Mouse (Mus musculus) embryonic facial prominence, embryonic 14.5 days (tissue): ENCODE data around the gene Tmie. TPM values are rescaled to one million over a fixed set of nuclear protein-coding genes. Genes with fewer than 3 reads are reported as not detected.

ENCODE experiments used
- ATAC-seq: fragments of 200-750 bp; cut with Nextera tagmentation; 2 replicates; pipeline ENCODE4 v1.8.0; 2017; ENCODE audit warnings: low read depth, moderate number of reproducible peaks, moderate TSS enrichment
- DNase-seq: peaks from one replicate; pipeline ENCODE4 v3.0.0-alpha.2; 2015; ENCODE audit warnings: low spot score
- H3K27ac ChIP-seq: fragments of 300-500 bp; sonication (generic); replicated peaks from 2 replicates; pipeline ENCODE4 v1.5.1; 2014; ENCODE audit warnings: low read depth, mild to moderate bottlenecking, low read length, moderate library complexity
- H3K27me3 ChIP-seq: fragments of 300-500 bp; sonication (generic); replicated peaks from 2 replicates; pipeline ENCODE4 v1.6.1; 2014; ENCODE audit warnings: low read length; ENCODE audit not compliant: control insufficient read depth, insufficient read depth
- H3K36me3 ChIP-seq: fragments of 300-500 bp; sonication (generic); 2 replicates; pipeline ENCODE4 v1.6.1; 2014; ENCODE audit warnings: low read length, mixed read lengths; ENCODE audit not compliant: control insufficient read depth, insufficient read depth
- H3K4me1 ChIP-seq: fragments of 300-500 bp; sonication (generic); 2 replicates; pipeline ENCODE4 v1.6.1; 2014; ENCODE audit warnings: antibody characterized with exemption, low read length; ENCODE audit not compliant: control insufficient read depth, insufficient read depth
- H3K4me2 ChIP-seq: fragments of 300-500 bp; sonication (generic); 2 replicates; pipeline ENCODE4 v1.6.1; 2014; ENCODE audit warnings: low read depth, mild to moderate bottlenecking, low read length, moderate library complexity, mixed read lengths
- H3K4me3 ChIP-seq: fragments of 300-500 bp; sonication (generic); 2 replicates; pipeline ENCODE4 v1.5.1; 2014; ENCODE audit warnings: low read depth, mild to moderate bottlenecking, low read length
- H3K9ac ChIP-seq: fragments of 300-500 bp; sonication (generic); 2 replicates; pipeline ENCODE4 v1.6.1; 2014; ENCODE audit warnings: low read depth, mild to moderate bottlenecking, low read length, moderate library complexity, mixed read lengths
- H3K9me3 ChIP-seq: fragments of 300-500 bp; sonication (generic); 2 replicates; pipeline ENCODE4 v1.6.1; 2016; ENCODE audit warnings: low read length; ENCODE audit not compliant: control insufficient read depth
- WGBS: fragments of 180-500 bp; shearing (Covaris S2); extraction: QIAGEN DNeasy Blood & Tissue Kit; methylation state at CpG from one replicate; pipeline ENCODE4 v1.1.7; 2014; 5-methylcytosine and 5-hydroxymethylcytosine counted together
- polyA plus RNA-seq: library from polyadenylated mRNA; unstranded; fragments of >200 nt; fragmentation: Nextera tagmentation; extraction: Ambion mirVana; gene quantifications from 2 replicates; pipeline ENCODE4 v1.2.1, GENCODE M21; 2014

The Tmie gene
- polyA plus RNA-seq, 1 experiment from 2014 or later = 1.3 TPM

- Histone ChIP-seq H3K4me2 (no peak overlapping the region), H3K9me3 (no peaks in the 10 kb centered on the region), H3K27me3 (no peaks in the 10 kb centered on the region), H3K36me3 (no peaks in the 10 kb centered on the region), H3K4me1 (no peaks in the 10 kb centered on the region), H3K9ac (no peak overlapping the region), H3K4me3 (no peak overlapping the region), H3K27ac (no peak overlapping the region)
- WGBS = 62% methylated on average over 10 of the region's 10 CpGs
- DNase-seq = no peak
- ATAC-seq = no peak
Observed at GRCm38 (mm10) chr9:110893429-110893828, 13.5 kb upstream of the Tmie start.

GRCm38 (mm10) chr9:110892552-110892951 is 12.6 kb upstream of the Tmie start:
- DNase-seq = no peak
- Histone ChIP-seq H3K4me1 (no peaks in the 10 kb centered on the region), H3K27me3 (no peaks in the 10 kb centered on the region), H3K9ac (no peak overlapping the region), H3K4me3 (no peak overlapping the region), H3K36me3 (no peaks in the 10 kb centered on the region), H3K4me2 (no peak overlapping the region), H3K27ac (no peak overlapping the region), H3K9me3 (no peaks in the 10 kb centered on the region)
- 89% methylated on average over 3 of the region's 3 CpGs for WGBS
- ATAC-seq = no peak

- Histone ChIP-seq H3K4me3 (no peak overlapping the region), H3K27ac (no peak overlapping the region), H3K4me1 (no peaks in the 10 kb centered on the region), H3K4me2 (no peak overlapping the region), H3K9me3 (no peaks in the 10 kb centered on the region), H3K9ac (no peak overlapping the region), H3K27me3 (no peaks in the 10 kb centered on the region), H3K36me3 (no peaks in the 10 kb centered on the region)
- WGBS = 77% methylated on average over 11 of the region's 12 CpGs
- DNase-seq (no peak), ATAC-seq (no peak)
Observed at GRCm38 (mm10) chr9:110891077-110891828, 11.3 kb upstream of the Tmie start.

- no peak for DNase-seq
- Histone ChIP-seq H3K4me2 (no peak overlapping the region), H3K4me3 (no peak overlapping the region), H3K4me1 (no peaks in the 10 kb centered on the region), H3K36me3 (no peaks in the 10 kb centered on the region), H3K27ac (no peak overlapping the region), H3K9me3 (no peaks in the 10 kb centered on the region), H3K9ac (no peak overlapping the region), H3K27me3 (no peaks in the 10 kb centered on the region)
- no peak for ATAC-seq
- 17% methylated on average over 11 of the region's 21 CpGs for WGBS
Observed at GRCm38 (mm10) chr9:110890026-110890783, 10.3 kb upstream of the Tmie start.

GRCm38 (mm10) chr9:110888935-110889334 is 9.0 kb upstream of the Tmie start:
- Histone ChIP-seq H3K27me3 (no peaks in the 10 kb centered on the region), H3K9me3 (no peaks in the 10 kb centered on the region), H3K4me1 (no peaks in the 10 kb centered on the region), H3K36me3 (no peaks in the 10 kb centered on the region), H3K4me3 (no peak overlapping the region), H3K4me2 (no peak overlapping the region), H3K27ac (no peak overlapping the region), H3K9ac (no peak overlapping the region)
- DNase-seq (no peak), ATAC-seq (no peak)
- 96% methylated on average over 9 of the region's 14 CpGs for WGBS

GRCm38 (mm10) chr9:110887388-110888303 is 7.7 kb upstream of the Tmie start:
- no peak overlapping the region for H3K4me3 ChIP-seq
- no peaks in the 10 kb centered on the region for H3K36me3 ChIP-seq
- no peaks in the 10 kb centered on the region for H3K4me1 ChIP-seq
- H3K4me2 ChIP-seq = no peak overlapping the region
- no peak for DNase-seq
- no peaks in the 10 kb centered on the region for H3K27me3 ChIP-seq
- 59% methylated on average over 8 of the region's 9 CpGs for WGBS
- ATAC-seq = no peak
- no peak overlapping the region for H3K9ac ChIP-seq
- no peak overlapping the region for H3K27ac ChIP-seq
- no peaks in the 10 kb centered on the region for H3K9me3 ChIP-seq

GRCm38 (mm10) chr9:110881953-110882352 is 2.0 kb upstream of the Tmie start:
- no peak overlapping the region for H3K4me3 ChIP-seq
- 65% methylated on average over 6 of the region's 7 CpGs for WGBS
- no peaks in the 10 kb centered on the region for H3K9me3 ChIP-seq
- H3K4me2 ChIP-seq = no peak overlapping the region
- no peaks in the 10 kb centered on the region for H3K36me3 ChIP-seq
- ATAC-seq (no peak), DNase-seq (no peak)
- no peak overlapping the region for H3K9ac ChIP-seq
- H3K27ac ChIP-seq = no peak overlapping the region
- peaks cover 13% of the 10 kb centered on the region for H3K27me3 ChIP-seq
- peaks cover 10% of the 10 kb centered on the region for H3K4me1 ChIP-seq

GRCm38 (mm10) chr9:110880772-110881171 is 859 bp upstream of the Tmie start:
- Histone ChIP-seq H3K36me3 (no peaks in the 10 kb centered on the region), H3K4me2 (peak overlapping the region; percentile 92), H3K27me3 (peaks cover 13% of the 10 kb centered on the region), H3K9ac (peak overlapping the region; percentile 68; the same call in 1 of the 2 replicates), H3K27ac (no peak overlapping the region), H3K4me1 (peaks cover 10% of the 10 kb centered on the region), H3K9me3 (no peaks in the 10 kb centered on the region), H3K4me3 (peak overlapping the region; percentile 61)
- no peak for ATAC-seq
- WGBS = 65% methylated on average over 4 of the region's 4 CpGs
- DNase-seq = no peak
